12 mouse cellular contexts compared by ENCODE assay signal in the genomic region with DNA sequence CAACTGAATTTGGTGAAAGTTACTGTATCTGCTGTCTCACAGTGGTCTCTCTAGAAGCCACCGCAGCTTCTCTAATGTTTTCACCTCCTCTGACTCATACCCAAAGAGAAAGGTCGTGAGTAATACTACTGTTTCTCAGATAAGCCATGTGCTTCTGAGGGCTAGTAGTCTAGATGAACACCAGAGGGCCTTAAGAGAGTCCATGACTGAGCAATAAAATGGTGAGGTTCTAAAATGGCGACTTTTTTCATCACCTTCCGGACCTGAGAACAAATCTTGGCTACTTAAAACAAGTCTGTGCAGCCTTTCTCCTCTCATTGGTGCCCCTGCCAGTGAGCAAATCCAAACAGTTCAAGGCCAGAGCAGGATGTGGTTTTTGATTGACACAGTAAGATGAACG. TPM values are rescaled to one million over a fixed set of nuclear protein-coding genes. Genes with fewer than 3 reads are reported as not detected.
DNase-seq lines count a peak whose midpoint lies in the region; ATAC-seq and TF ChIP-seq lines count a peak whose summit lies in the region.
"Had no signal": no experiment of that assay in that cellular context is flagged by ENCODE, and none has a peak within 500 bp of the region (broad histone marks: within the 10 kb centered on the region; RNA-seq: fewer than 3 reads in every experiment).

No protein-coding gene starts in this region.

- no peak for TF ChIP-seq EP300 in MEL (IDR thresholded peaks at IDR 0.05; ENCODE audit: low read depth in 1 of 2, low read length in 2 of 2)

- no peaks in the 10 kb centered on the region for H3K4me1 ChIP-seq in MEL (ENCODE audit: control insufficient read depth in 1 of 2, insufficient read depth in 2 of 2, low read length in 2 of 2)
- no peaks in the 10 kb centered on the region for H3K4me1 ChIP-seq in liver, embryonic 12.5 days
- H3K4me1 ChIP-seq in forebrain, embryonic 15.5 days: no peaks in the 10 kb centered on the region

- H3K79me2 ChIP-seq in MEL (ENCODE audit: control insufficient read depth, insufficient read depth, low read length, poor library complexity): no peaks in the 10 kb centered on the region

- no peak overlapping the region for H3K4me2 ChIP-seq in liver, embryonic 12.5 days
- H3K4me2 ChIP-seq in forebrain, embryonic 15.5 days (replicated peaks): no peak overlapping the region

- no peaks in the 10 kb centered on the region for H3K9me3 ChIP-seq in MEL (replicated peaks; ENCODE audit: insufficient read depth, low read length)
- no peaks in the 10 kb centered on the region for H3K9me3 ChIP-seq in liver, embryonic 12.5 days (replicated peaks)
- H3K9me3 ChIP-seq in forebrain, embryonic 15.5 days: no peaks in the 10 kb centered on the region

- ATAC-seq in liver, embryonic 12.5 days: 0 out of 2 replicates have a peak, but pooled peaks have one; percentile 30
- no peak for ATAC-seq in forebrain, embryonic 15.5 days (replicated peaks)
- ATAC-seq: forebrain, postnatal 0 days; intestine, embryonic 16.5 days had no signal

- H3K27me3 ChIP-seq in MEL (ENCODE audit: control insufficient read depth in 1 of 2, insufficient read depth in 2 of 2, low read length in 2 of 2): no peaks in the 10 kb centered on the region
- H3K27me3 ChIP-seq in liver, embryonic 12.5 days (replicated peaks): no peaks in the 10 kb centered on the region
- H3K27me3 ChIP-seq in forebrain, embryonic 15.5 days: no peaks in the 10 kb centered on the region

- DNase-seq in A20 (ENCODE audit: low read depth, low spot score): peak; percentile 77
- DNase-seq in MEL (ENCODE audit: low read depth, low spot score): peak; percentile 54
- DNase-seq in spleen, postnatal 10 days (ENCODE audit: low spot score in 2 of 2): peak; percentile 12 to 45
- DNase-seq in kidney, adult 18-20 months: no peak
- no peak for DNase-seq in adrenal gland, postnatal 14 days
- DNase-seq in heart, adult 18-20 months: no peak
- DNase-seq: forebrain, postnatal 0 days had no signal

- H3K27ac ChIP-seq in MEL (ENCODE audit: control insufficient read depth, low read depth, low read length): no peak overlapping the region; the same call in 1 of the 2 replicates
- no peak overlapping the region for H3K27ac ChIP-seq in liver, embryonic 12.5 days
- H3K27ac ChIP-seq in forebrain, embryonic 15.5 days (replicated peaks): no peak overlapping the region

- no peak for TF ChIP-seq RAD21 in MEL (IDR thresholded peaks at IDR 0.05; ENCODE audit: low read depth, low read length)

- H3K9ac ChIP-seq in MEL (ENCODE audit: control insufficient read depth, low read depth, low read length, poor library complexity, severe bottlenecking): no peak overlapping the region
- no peak overlapping the region for H3K9ac ChIP-seq in liver, embryonic 12.5 days
- H3K9ac ChIP-seq in forebrain, embryonic 15.5 days (replicated peaks): no peak overlapping the region
- H3K9ac ChIP-seq: forebrain, postnatal 0 days had no signal

- no peaks in the 10 kb centered on the region for H3K36me3 ChIP-seq in MEL (ENCODE audit: control insufficient read depth in 1 of 2, insufficient read depth in 2 of 2, low read length in 2 of 2)
- no peaks in the 10 kb centered on the region for H3K36me3 ChIP-seq in liver, embryonic 12.5 days
- no peaks in the 10 kb centered on the region for H3K36me3 ChIP-seq in forebrain, embryonic 15.5 days

- TF ChIP-seq CTCF in MEL (IDR thresholded peaks at IDR 0.05 in 2 of 3, conservative IDR thresholded peaks at IDR 0.05 in 1 of 3; ENCODE audit: control insufficient read depth in 1 of 3, insufficient read depth in 1 of 3, low read depth in 2 of 3, low read length in 3 of 3, poor library complexity in 1 of 3, severe bottlenecking in 1 of 3): peak in 1 of 3 experiments; percentile 20; a peak in 1 of 6 replicates

- no peak for TF ChIP-seq POLR2A in MEL (IDR thresholded peaks at IDR 0.05; ENCODE audit: control insufficient read depth in 1 of 2, insufficient read depth in 1 of 2, low read depth in 1 of 2, low read length in 2 of 2, poor library complexity in 1 of 2)

- WGBS in liver, embryonic 12.5 days (ENCODE audit: insufficient replicate concordance): 36% methylated on average over 5 of the region's 5 CpGs
- 77% methylated on average over 5 of the region's 5 CpGs for WGBS in forebrain, embryonic 15.5 days

- no peak overlapping the region for H3K4me3 ChIP-seq in MEL (ENCODE audit: control insufficient read depth in 1 of 2, insufficient read depth in 1 of 2, low read depth in 2 of 2, low read length in 2 of 2)
- H3K4me3 ChIP-seq in liver, embryonic 12.5 days: no peak overlapping the region
- H3K4me3 ChIP-seq in forebrain, embryonic 15.5 days: no peak overlapping the region

TF ChIP-seq in MEL, 35 proteins besides CTCF, POLR2A, EP300 and RAD21:
- TF ChIP-seq ZKSCAN1 (IDR thresholded peaks at IDR 0.05; ENCODE audit: low read depth, low read length) (no peak), MAZ (IDR thresholded peaks at IDR 0.05; ENCODE audit: low read depth, low read length) (no peak), KAT2A (conservative IDR thresholded peaks at IDR 0.05; ENCODE audit: low read depth, low read length) (no peak), UBTF (IDR thresholded peaks at IDR 0.05; ENCODE audit: borderline replicate concordance, insufficient read depth, low read depth, low read length) (no peak), USF2 (IDR thresholded peaks at IDR 0.05; ENCODE audit: borderline replicate concordance in 1 of 2, insufficient read depth in 1 of 2, low read depth in 1 of 2, low read length in 2 of 2) (no peak), USF1 (IDR thresholded peaks at IDR 0.05; ENCODE audit: low read depth, low read length) (no peak), NRF1 (IDR thresholded peaks at IDR 0.05; ENCODE audit: insufficient read depth, low read depth, low read length, poor library complexity, severe bottlenecking) (no peak), E2F4 (IDR thresholded peaks at IDR 0.05; ENCODE audit: borderline replicate concordance, low read depth, low read length) (no peak), MYC (IDR thresholded peaks at IDR 0.05; ENCODE audit: low read depth, low read length) (0 out of 2 replicates have a peak, but pooled peaks have one; percentile 34), MAX (IDR thresholded peaks at IDR 0.05; ENCODE audit: low read length) (peak; percentile 47; the same call in 1 of the 2 replicates)

RNA-seq across cellular contexts. Expression of gene Clec2i, which starts 1.4 kb away (rescaled TPM):
- total RNA-seq in MEL (2012; rRNA removed): not detected in 2 replicates
- not detected for polyA plus RNA-seq in MEL (2012; ENCODE audit: insufficient read depth in 1 of 2, insufficient read length in 2 of 2, low read depth in 1 of 2, low replicate concordance in 2 of 2, missing spikeins in 1 of 2)
- 0.06 TPM in 1 of 2 replicates, not detected in the other for polyA plus RNA-seq in liver, embryonic 12.5 days (2016; fragmentation: Nextera tagmentation; extraction: Ambion mirVana)
- polyA plus RNA-seq in forebrain, embryonic 15.5 days (2015; fragmentation: Nextera tagmentation; extraction: Ambion mirVana): not detected in 2 replicates
- total RNA-seq in adrenal gland, postnatal 14 days (2021): 0.22 and 1.7 TPM in 2 replicates
- under 1 TPM in 1 of 2 experiments, not detected in 1; 0.62 TPM for total RNA-seq in heart, adult 18-20 months (2021)
- total RNA-seq: forebrain, postnatal 0 days had no signal

RNA-seq across cellular contexts. Expression of gene BC035044, which starts 2.1 kb away (rescaled TPM):
- not detected in 2 replicates for total RNA-seq in MEL (2012; rRNA removed)
- not detected for polyA plus RNA-seq in MEL (2012; ENCODE audit: insufficient read depth in 1 of 2, insufficient read length in 2 of 2, low read depth in 1 of 2, low replicate concordance in 2 of 2, missing spikeins in 1 of 2)
- 6.3 and 6.4 TPM in 2 replicates for polyA plus RNA-seq in liver, embryonic 12.5 days (2016; fragmentation: Nextera tagmentation; extraction: Ambion mirVana)
- polyA plus RNA-seq in forebrain, embryonic 15.5 days (2015; fragmentation: Nextera tagmentation; extraction: Ambion mirVana): 0.46 and 0.60 TPM in 2 replicates
- total RNA-seq in adrenal gland, postnatal 14 days (2021): 0.93 and 2.6 TPM in 2 replicates
- 1 to 10 TPM in 1 of 2 experiments, under 1 TPM in 1; 0.45 to 1.4 TPM for total RNA-seq in heart, adult 18-20 months (2021)

RNA-seq across cellular contexts. Expression of gene Clec2g, which starts 45.3 kb away (rescaled TPM):
- not detected in 2 replicates for total RNA-seq in MEL (2012; rRNA removed)
- polyA plus RNA-seq in MEL (2012; ENCODE audit: insufficient read depth in 1 of 2, insufficient read length in 2 of 2, low read depth in 1 of 2, low replicate concordance in 2 of 2, missing spikeins in 1 of 2): under 1 TPM in 1 of 2 experiments, not detected in 1; 0.04 TPM
- polyA plus RNA-seq in liver, embryonic 12.5 days (2016; fragmentation: Nextera tagmentation; extraction: Ambion mirVana): not detected in 2 replicates
- not detected in 2 replicates for polyA plus RNA-seq in forebrain, embryonic 15.5 days (2015; fragmentation: Nextera tagmentation; extraction: Ambion mirVana)
- total RNA-seq in adrenal gland, postnatal 14 days (2021): 4.5 and 6.0 TPM in 2 replicates
- 1 to 10 TPM; 2.2 to 3.1 TPM for total RNA-seq in heart, adult 18-20 months (2021)
- total RNA-seq: forebrain, postnatal 0 days had no signal
- polyA plus RNA-seq: forebrain, postnatal 0 days; heart, embryonic 14.5 days; intestine, embryonic 16.5 days; liver, embryonic 16.5 days had no signal

Comparison
In these comparisons a context has a peak if more than half of its experiments do, and no peak if none do; other contexts are left out.
1. DNase-seq: peak in A20 (single experiment), MEL (single experiment) and spleen, postnatal 10 days (2 of 2); none in kidney, adult 18-20 months (single experiment), adrenal gland, postnatal 14 days (single experiment) and heart, adult 18-20 months (0 of 2).